Mouse (Mus musculus) liver, adult 2 months (tissue): ENCODE measurements at regions not wholly inside any gene's neighbourhood (a gene's known extent, or its start where the extent isn't known, plus 50 kb on each side); places are given as distances from the start of the nearest gene placed in this dataset.

Experiments
- DNase-seq: peaks from one replicate; pipeline ENCODE4 v3.0.0-alpha.2; 2011; ENCODE audit warnings: low read depth, low spot score; ENCODE audit errors: extremely low read depth
- H3K27ac ChIP-seq: fragments of 200-500 bp; replicated peaks from 2 replicates; pipeline ENCODE4 v1.5.1; 2012; ENCODE audit warnings: low read depth, mild to moderate bottlenecking, control low read depth, inconsistent platforms, low read length; ENCODE audit not compliant: insufficient read depth
- H3K27me3 ChIP-seq: fragments of 200-500 bp; 2 replicates; pipeline ENCODE4 v1.6.1; 2012; ENCODE audit warnings: mild to moderate bottlenecking, moderate library complexity, low read length, inconsistent platforms; ENCODE audit not compliant: control insufficient read depth, insufficient read depth
- H3K36me3 ChIP-seq: fragments of 200-500 bp; 2 replicates; pipeline ENCODE4 v1.6.1; 2012; ENCODE audit warnings: low read length, inconsistent platforms; ENCODE audit not compliant: control insufficient read depth, insufficient read depth
- H3K4me1 ChIP-seq: fragments of 200-500 bp; 2 replicates; pipeline ENCODE4 v1.6.1; 2011; ENCODE audit warnings: low read length; ENCODE audit not compliant: control insufficient read depth, insufficient read depth
- H3K4me3 ChIP-seq: fragments of 200-500 bp; 2 replicates; pipeline ENCODE4 v1.5.1; 2011; ENCODE audit warnings: low read depth, mild to moderate bottlenecking, control low read depth, low read length, moderate library complexity; ENCODE audit not compliant: insufficient read depth
- H3K79me2 ChIP-seq: fragments of 200-500 bp; 2 replicates; pipeline ENCODE4 v1.6.1; 2012; ENCODE audit warnings: inconsistent platforms, mild to moderate bottlenecking, low read length, moderate library complexity; ENCODE audit not compliant: control insufficient read depth, insufficient read depth
- H3K9ac ChIP-seq: fragments of 200-500 bp; 2 replicates; pipeline ENCODE4 v1.6.1; 2012; ENCODE audit warnings: low read depth, mild to moderate bottlenecking, control low read depth, inconsistent platforms, low read length
- CTCF ChIP-seq: fragments of 200-500 bp; IDR thresholded peaks from 2 replicates; pipeline ENCODE4 v1.5.1; 2011; ENCODE audit warnings: low read depth, low read length, control low read depth
- POLR2A ChIP-seq: fragments of 200-500 bp; IDR thresholded peaks from 2 replicates; pipeline ENCODE4 v1.6.1; 2011; ENCODE audit warnings: low read length, control low read depth; ENCODE audit not compliant: insufficient read depth; ENCODE audit errors: extremely low read depth
- WGBS: fragments of 180-500 bp; shearing (Covaris S2); methylation state at CpG from one replicate; pipeline ENCODE4 v1.1.7; 2018; 5-methylcytosine and 5-hydroxymethylcytosine counted together

DNA sequence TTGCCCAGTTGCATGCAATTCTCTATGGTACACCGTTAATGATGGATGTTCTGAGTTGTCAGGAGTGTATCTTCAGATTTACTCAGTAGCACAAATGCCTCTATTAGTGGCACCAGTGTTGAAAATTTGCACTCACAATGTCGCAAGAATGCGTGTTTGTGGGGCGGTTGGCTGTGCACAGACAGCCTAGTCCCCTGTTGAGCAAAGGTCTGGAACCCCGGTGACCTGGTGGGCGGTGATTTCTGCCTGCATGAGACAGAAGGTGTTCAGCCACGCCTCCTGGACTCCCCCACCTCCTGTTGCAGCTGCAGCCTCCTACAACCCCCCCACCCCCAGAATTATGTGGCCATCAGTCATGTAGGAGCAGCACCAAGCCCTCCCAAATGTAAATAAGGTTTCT lies 338.9 kb upstream of the Spred2 start:
- Histone ChIP-seq H3K4me1 (no peaks in the 10 kb centered on the region), H3K79me2 (no peaks in the 10 kb centered on the region), H3K27me3 (no peaks in the 10 kb centered on the region), H3K36me3 (no peaks in the 10 kb centered on the region), H3K9ac (no peak overlapping the region), H3K4me3 (no peak overlapping the region), H3K27ac (no peak overlapping the region)
- no peak for TF ChIP-seq POLR2A
- TF ChIP-seq CTCF = no peak
- no peak for DNase-seq
- 43% methylated on average over 7 of the region's 7 CpGs for WGBS

GRCm38 (mm10) chr11:19592506-19593355 lies 331.4 kb upstream of the Spred2 start:
- Histone ChIP-seq H3K36me3 (no peaks in the 10 kb centered on the region), H3K27me3 (no peaks in the 10 kb centered on the region), H3K27ac (no peak overlapping the region), H3K9ac (no peak overlapping the region), H3K4me3 (no peak overlapping the region), H3K4me1 (no peaks in the 10 kb centered on the region), H3K79me2 (no peaks in the 10 kb centered on the region)
- TF ChIP-seq POLR2A (no peak), CTCF (no peak)
- peak; percentile 34 for DNase-seq
- WGBS = 53% methylated on average over 6 of the region's 6 CpGs

- H3K79me2 ChIP-seq = no peaks in the 10 kb centered on the region
- H3K4me1 ChIP-seq = no peaks in the 10 kb centered on the region
- 78% methylated on average over 4 of the region's 4 CpGs for WGBS
- TF ChIP-seq CTCF (no peak), POLR2A (no peak)
- H3K9ac ChIP-seq = no peak overlapping the region
- DNase-seq = no peak
- H3K4me3 ChIP-seq = no peak overlapping the region
- H3K36me3 ChIP-seq = no peaks in the 10 kb centered on the region
- no peaks in the 10 kb centered on the region for H3K27me3 ChIP-seq
- H3K27ac ChIP-seq = no peak overlapping the region
These were observed 329.1 kb upstream of the Spred2 start for GRCm38 (mm10) chr11:19595107-19595506.

DNA sequence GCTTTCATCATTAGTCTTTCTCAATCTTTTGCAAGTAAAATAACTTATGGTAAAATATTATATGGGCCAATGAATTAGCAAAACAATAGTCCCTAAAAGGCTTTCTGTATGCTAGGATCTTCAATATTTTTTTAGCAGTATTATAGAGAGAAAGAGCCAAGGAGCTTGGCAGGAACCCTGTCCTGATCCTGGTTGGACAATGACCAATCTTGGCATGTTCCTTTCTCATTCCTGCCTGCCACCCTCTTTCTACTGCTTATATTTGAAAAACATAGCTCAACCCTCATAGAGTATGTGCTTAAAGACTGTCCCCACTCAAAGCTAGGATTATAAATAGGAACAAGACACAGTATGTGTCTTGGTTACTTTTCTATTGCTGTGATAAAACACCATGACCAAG lies 327.8 kb upstream of the Spred2 start:
- no peak for DNase-seq
- Histone ChIP-seq H3K36me3 (no peaks in the 10 kb centered on the region), H3K79me2 (no peaks in the 10 kb centered on the region), H3K4me1 (no peaks in the 10 kb centered on the region), H3K4me3 (no peak overlapping the region), H3K27me3 (no peaks in the 10 kb centered on the region), H3K9ac (no peak overlapping the region), H3K27ac (no peak overlapping the region)
- no peak for TF ChIP-seq POLR2A

DNA sequence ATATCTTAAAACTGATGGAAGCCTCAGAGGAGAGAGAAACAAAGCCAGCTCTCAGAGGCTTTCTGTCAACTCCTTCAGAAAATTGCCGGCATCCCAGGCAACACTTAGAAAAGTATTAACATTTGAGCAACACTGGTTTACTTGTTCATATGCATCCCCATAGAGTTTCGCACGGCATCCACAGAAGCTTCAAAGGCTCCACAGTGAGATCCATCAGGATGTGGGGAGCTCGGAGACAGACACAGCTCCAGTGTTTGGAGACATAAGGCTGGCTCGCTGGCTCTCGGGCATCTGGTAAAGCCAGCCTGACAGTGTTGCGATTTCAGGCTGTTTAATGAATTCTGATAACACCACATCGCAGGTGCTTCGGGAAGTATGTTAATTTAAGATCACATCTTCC lies 324.7 kb upstream of the Spred2 start:
- TF ChIP-seq CTCF (no peak), POLR2A (no peak)
- WGBS = 89% methylated on average over 9 of the region's 9 CpGs
- Histone ChIP-seq H3K27ac (no peak overlapping the region), H3K4me3 (no peak overlapping the region), H3K36me3 (no peaks in the 10 kb centered on the region), H3K4me1 (no peaks in the 10 kb centered on the region), H3K79me2 (no peaks in the 10 kb centered on the region), H3K9ac (no peak overlapping the region), H3K27me3 (no peaks in the 10 kb centered on the region)
- DNase-seq = no peak

- WGBS = 88% methylated on average over 15 of the region's 15 CpGs
These were observed 322.8 kb upstream of the Spred2 start for GRCm38 (mm10) chr11:19601216-19601938.

More at GRCm38 (mm10) chr11:19601216-19601938, 322.8 kb upstream of the Spred2 start:
- TF ChIP-seq POLR2A (no peak), CTCF (no peak)
- Histone ChIP-seq H3K79me2 (no peaks in the 10 kb centered on the region), H3K9ac (no peak overlapping the region), H3K27me3 (no peaks in the 10 kb centered on the region), H3K4me3 (no peak overlapping the region), H3K36me3 (no peaks in the 10 kb centered on the region), H3K27ac (no peak overlapping the region), H3K4me1 (no peaks in the 10 kb centered on the region)
- DNase-seq = no peak
